Mouse (Mus musculus): ENCODE measurements around the gene Dnm3. TPM values are rescaled to one million over a fixed set of nuclear protein-coding genes. Genes with fewer than 3 reads are reported as not detected.

Dnm3 gene
- polyA plus RNA-seq, 1 experiment from 2014 or later, result 11.3 TPM

- Histone ChIP-seq H3K4me1 (ENCODE audit: control insufficient read depth, insufficient read depth, low read length) (no peaks in the 10 kb centered on the region), H3K4me2 (ENCODE audit: low read depth, low read length) (no peak overlapping the region), H3K27ac (replicated peaks; ENCODE audit: low read depth, low read length) (no peak overlapping the region), H3K4me3 (ENCODE audit: low read depth, low read length) (no peak overlapping the region), H3K9ac (replicated peaks; ENCODE audit: low read length) (no peak overlapping the region), H3K9me3 (replicated peaks; ENCODE audit: control insufficient read depth, low read length) (no peaks in the 10 kb centered on the region), H3K27me3 (ENCODE audit: control insufficient read depth, insufficient read depth, low read length) (no peaks in the 10 kb centered on the region), H3K36me3 (replicated peaks; ENCODE audit: control insufficient read depth, insufficient read depth, low read depth, low read length) (no peaks in the 10 kb centered on the region)
- DNase-seq (ENCODE audit: low spot score) (no peak), ATAC-seq (replicated peaks; ENCODE audit: insufficient number of reproducible peaks, low FRiP score, low TSS enrichment, low read depth) (0 out of 2 replicates have a peak, but pooled peaks have one; percentile 14)
- 76% methylated on average over 8 of the region's 8 CpGs for WGBS
Measured at GRCm38 (mm10) chr1:162453578-162453977, 24.3 kb downstream of the Dnm3 start.

GRCm38 (mm10) chr1:162453030-162453429 is 24.8 kb downstream of the Dnm3 start:
- Histone ChIP-seq H3K36me3 (replicated peaks; ENCODE audit: control insufficient read depth, insufficient read depth, low read depth, low read length) (no peaks in the 10 kb centered on the region), H3K9ac (replicated peaks; ENCODE audit: low read length) (no peak overlapping the region), H3K27ac (replicated peaks; ENCODE audit: low read depth, low read length) (no peak overlapping the region), H3K27me3 (ENCODE audit: control insufficient read depth, insufficient read depth, low read length) (no peaks in the 10 kb centered on the region), H3K4me3 (ENCODE audit: low read depth, low read length) (no peak overlapping the region), H3K4me2 (ENCODE audit: low read depth, low read length) (no peak overlapping the region), H3K4me1 (ENCODE audit: control insufficient read depth, insufficient read depth, low read length) (no peaks in the 10 kb centered on the region), H3K9me3 (replicated peaks; ENCODE audit: control insufficient read depth, low read length) (no peaks in the 10 kb centered on the region)
- ATAC-seq (replicated peaks; ENCODE audit: insufficient number of reproducible peaks, low FRiP score, low TSS enrichment, low read depth) (no peak), DNase-seq (ENCODE audit: low spot score) (no peak)
- WGBS, result 73% methylated on average over 6 of the region's 6 CpGs

GRCm38 (mm10) chr1:162449161-162449909 is 28.5 kb downstream of the Dnm3 start:
- Histone ChIP-seq H3K27me3 (ENCODE audit: control insufficient read depth, insufficient read depth, low read length) (no peaks in the 10 kb centered on the region), H3K4me3 (ENCODE audit: low read depth, low read length) (no peak overlapping the region), H3K4me2 (ENCODE audit: low read depth, low read length) (no peak overlapping the region), H3K9me3 (replicated peaks; ENCODE audit: control insufficient read depth, low read length) (no peaks in the 10 kb centered on the region), H3K27ac (replicated peaks; ENCODE audit: low read depth, low read length) (no peak overlapping the region), H3K9ac (replicated peaks; ENCODE audit: low read length) (no peak overlapping the region), H3K36me3 (replicated peaks; ENCODE audit: control insufficient read depth, insufficient read depth, low read depth, low read length) (no peaks in the 10 kb centered on the region), H3K4me1 (ENCODE audit: control insufficient read depth, insufficient read depth, low read length) (no peaks in the 10 kb centered on the region)
- no peak for ATAC-seq (replicated peaks; ENCODE audit: insufficient number of reproducible peaks, low FRiP score, low TSS enrichment, low read depth)
- no peak for DNase-seq (ENCODE audit: low spot score)
- WGBS, result 70% methylated on average over 3 of the region's 3 CpGs

GRCm38 (mm10) chr1:162444805-162445204 is 33.0 kb downstream of the Dnm3 start:
- no peak overlapping the region for H3K27ac ChIP-seq (replicated peaks; ENCODE audit: low read depth, low read length)
- H3K4me3 ChIP-seq (ENCODE audit: low read depth, low read length), result no peak overlapping the region
- 81% methylated on average over 8 of the region's 8 CpGs for WGBS
- no peaks in the 10 kb centered on the region for H3K27me3 ChIP-seq (ENCODE audit: control insufficient read depth, insufficient read depth, low read length)
- no peak overlapping the region for H3K9ac ChIP-seq (replicated peaks; ENCODE audit: low read length)
- H3K9me3 ChIP-seq (replicated peaks; ENCODE audit: control insufficient read depth, low read length), result no peaks in the 10 kb centered on the region
- no peaks in the 10 kb centered on the region for H3K36me3 ChIP-seq (replicated peaks; ENCODE audit: control insufficient read depth, insufficient read depth, low read depth, low read length)
- no peak overlapping the region for H3K4me2 ChIP-seq (ENCODE audit: low read depth, low read length)
- DNase-seq (ENCODE audit: low spot score), result no peak
- no peaks in the 10 kb centered on the region for H3K4me1 ChIP-seq (ENCODE audit: control insufficient read depth, insufficient read depth, low read length)
- ATAC-seq (replicated peaks; ENCODE audit: insufficient number of reproducible peaks, low FRiP score, low TSS enrichment, low read depth), result no peak

- no peak for ATAC-seq (replicated peaks; ENCODE audit: insufficient number of reproducible peaks, low FRiP score, low TSS enrichment, low read depth)
Measured at GRCm38 (mm10) chr1:162439576-162439975, 38.3 kb downstream of the Dnm3 start.

GRCm38 (mm10) chr1:162436672-162437071 is 41.2 kb downstream of the Dnm3 start:
- Histone ChIP-seq H3K36me3 (replicated peaks; ENCODE audit: control insufficient read depth, insufficient read depth, low read depth, low read length) (no peaks in the 10 kb centered on the region), H3K27ac (replicated peaks; ENCODE audit: low read depth, low read length) (no peak overlapping the region), H3K4me1 (ENCODE audit: control insufficient read depth, insufficient read depth, low read length) (no peaks in the 10 kb centered on the region), H3K9ac (replicated peaks; ENCODE audit: low read length) (no peak overlapping the region), H3K4me3 (ENCODE audit: low read depth, low read length) (no peak overlapping the region), H3K9me3 (replicated peaks; ENCODE audit: control insufficient read depth, low read length) (no peaks in the 10 kb centered on the region), H3K4me2 (ENCODE audit: low read depth, low read length) (no peak overlapping the region), H3K27me3 (ENCODE audit: control insufficient read depth, insufficient read depth, low read length) (no peaks in the 10 kb centered on the region)
- ATAC-seq (replicated peaks; ENCODE audit: insufficient number of reproducible peaks, low FRiP score, low TSS enrichment, low read depth) (no peak), DNase-seq (ENCODE audit: low spot score) (no peak)
- WGBS, result 71% methylated on average over 3 of the region's 3 CpGs

More at GRCm38 (mm10) chr1:162439576-162439975, 38.3 kb downstream of the Dnm3 start:
- no peak for DNase-seq (ENCODE audit: low spot score)
- no peaks in the 10 kb centered on the region for H3K4me1 ChIP-seq (ENCODE audit: control insufficient read depth, insufficient read depth, low read length)
- no peak overlapping the region for H3K27ac ChIP-seq (replicated peaks; ENCODE audit: low read depth, low read length)
- no peak overlapping the region for H3K4me2 ChIP-seq (ENCODE audit: low read depth, low read length)
- H3K36me3 ChIP-seq (replicated peaks; ENCODE audit: control insufficient read depth, insufficient read depth, low read depth, low read length), result no peaks in the 10 kb centered on the region
- H3K4me3 ChIP-seq (ENCODE audit: low read depth, low read length), result no peak overlapping the region
- no peak overlapping the region for H3K9ac ChIP-seq (replicated peaks; ENCODE audit: low read length)
- no peaks in the 10 kb centered on the region for H3K9me3 ChIP-seq (replicated peaks; ENCODE audit: control insufficient read depth, low read length)
- H3K27me3 ChIP-seq (ENCODE audit: control insufficient read depth, insufficient read depth, low read length), result no peaks in the 10 kb centered on the region

GRCm38 (mm10) chr1:162428904-162429303 is 48.9 kb downstream of the Dnm3 start:
- DNase-seq (ENCODE audit: low spot score) (peak; percentile 19), ATAC-seq (replicated peaks; ENCODE audit: insufficient number of reproducible peaks, low FRiP score, low TSS enrichment, low read depth) (no peak)
- H3K9ac ChIP-seq (replicated peaks; ENCODE audit: low read length), result no peak overlapping the region
- H3K9me3 ChIP-seq (replicated peaks; ENCODE audit: control insufficient read depth, low read length), result no peaks in the 10 kb centered on the region
- H3K27me3 ChIP-seq (ENCODE audit: control insufficient read depth, insufficient read depth, low read length), result no peaks in the 10 kb centered on the region
- no peaks in the 10 kb centered on the region for H3K36me3 ChIP-seq (replicated peaks; ENCODE audit: control insufficient read depth, insufficient read depth, low read depth, low read length)
- no peak overlapping the region for H3K4me3 ChIP-seq (ENCODE audit: low read depth, low read length)
- H3K4me1 ChIP-seq (ENCODE audit: control insufficient read depth, insufficient read depth, low read length), result no peaks in the 10 kb centered on the region
- no peak overlapping the region for H3K4me2 ChIP-seq (ENCODE audit: low read depth, low read length)
- 48% methylated on average over 2 of the region's 2 CpGs for WGBS
- no peak overlapping the region for H3K27ac ChIP-seq (replicated peaks; ENCODE audit: low read depth, low read length)

GRCm38 (mm10) chr1:162425930-162426478 is 51.8 kb downstream of the Dnm3 start:
- 59% methylated on average over 15 of the region's 15 CpGs for WGBS
- ATAC-seq (replicated peaks; ENCODE audit: insufficient number of reproducible peaks, low FRiP score, low TSS enrichment, low read depth), result no peak; the same call in 1 of the 2 replicates
- Histone ChIP-seq H3K9ac (replicated peaks; ENCODE audit: low read length) (no peak overlapping the region), H3K27me3 (ENCODE audit: control insufficient read depth, insufficient read depth, low read length) (no peaks in the 10 kb centered on the region), H3K36me3 (replicated peaks; ENCODE audit: control insufficient read depth, insufficient read depth, low read depth, low read length) (no peaks in the 10 kb centered on the region), H3K4me2 (ENCODE audit: low read depth, low read length) (no peak overlapping the region), H3K4me1 (ENCODE audit: control insufficient read depth, insufficient read depth, low read length) (no peaks in the 10 kb centered on the region), H3K9me3 (replicated peaks; ENCODE audit: control insufficient read depth, low read length) (no peaks in the 10 kb centered on the region), H3K4me3 (ENCODE audit: low read depth, low read length) (no peak overlapping the region), H3K27ac (replicated peaks; ENCODE audit: low read depth, low read length) (no peak overlapping the region)
- no peak for DNase-seq (ENCODE audit: low spot score)
